Mouse (Mus musculus): ENCODE measurements around the gene Nt5dc3. TPM values are rescaled to one million over a fixed set of nuclear protein-coding genes. Genes with fewer than 3 reads are reported as not detected.

Gene Nt5dc3
- 7.3 and 7.7 TPM in 2 replicates for polyA plus RNA-seq (2015; fragmentation: Nextera tagmentation; extraction: Ambion mirVana)

GRCm38 (mm10) chr10:86778398-86779116 lies at the start of gene Nt5dc3:
TSS of gene Nt5dc3 (plus strand) at chr10:86779005.
- peak; percentile 96 for ATAC-seq (ENCODE audit: low read depth)
- WGBS: under 1% methylated on average over 42 of the region's 44 CpGs
- H3K27me3 ChIP-seq: peaks cover 14% of the 10 kb centered on the region

GRCm38 (mm10) chr10:86730823-86731499 lies 47.8 kb upstream of the Nt5dc3 start:
- 8% methylated on average over 22 of the region's 22 CpGs for WGBS
- peaks cover 14% of the 10 kb centered on the region for H3K4me1 ChIP-seq (replicated peaks)
- peak overlapping the region; percentile 61 for H3K4me2 ChIP-seq
- no peaks in the 10 kb centered on the region for H3K9me3 ChIP-seq
- ATAC-seq (ENCODE audit: low read depth): no peak
- H3K36me3 ChIP-seq: no peaks in the 10 kb centered on the region
- no peak overlapping the region for H3K27ac ChIP-seq (replicated peaks)
- H3K4me3 ChIP-seq: peak overlapping the region; percentile 44
- peaks cover 6% of the 10 kb centered on the region; the same call in 1 of the 2 replicates for H3K27me3 ChIP-seq
- peak overlapping the region; percentile 64 for H3K9ac ChIP-seq

More at GRCm38 (mm10) chr10:86778398-86779116, at the start of gene Nt5dc3:
- peak within 1 kb of the TSS; percentile 57; the same call in 1 of the 2 replicates for H3K27ac ChIP-seq (replicated peaks)
- no peaks in the 10 kb centered on the region for H3K9me3 ChIP-seq
- H3K4me2 ChIP-seq: peak within 1 kb of the TSS; percentile 90
- no peaks in the 10 kb centered on the region for H3K36me3 ChIP-seq
- H3K9ac ChIP-seq: peak within 1 kb of the TSS; percentile 76
- peak within 1 kb of the TSS; percentile 69 for H3K4me3 ChIP-seq
- peaks cover 42% of the 10 kb centered on the region for H3K4me1 ChIP-seq (replicated peaks)

- ATAC-seq (ENCODE audit: low read depth): no peak
- Histone ChIP-seq H3K4me2 (no peak overlapping the region), H3K4me3 (no peak overlapping the region), H3K27me3 (peaks cover 6% of the 10 kb centered on the region; the same call in 1 of the 2 replicates), H3K27ac (replicated peaks) (no peak overlapping the region), H3K4me1 (replicated peaks) (peaks cover 14% of the 10 kb centered on the region), H3K9me3 (no peaks in the 10 kb centered on the region), H3K36me3 (no peaks in the 10 kb centered on the region), H3K9ac (no peak overlapping the region)
- 70% methylated on average over 2 of the region's 2 CpGs for WGBS
Measured at GRCm38 (mm10) chr10:86731500-86731863, 47.3 kb upstream of the Nt5dc3 start.

- no peak for ATAC-seq (ENCODE audit: low read depth)
- no peak overlapping the region for H3K4me3 ChIP-seq
- no peak overlapping the region for H3K27ac ChIP-seq (replicated peaks)
- H3K36me3 ChIP-seq: no peaks in the 10 kb centered on the region
- WGBS: 87% methylated on average over 4 of the region's 4 CpGs
- no peaks in the 10 kb centered on the region for H3K9me3 ChIP-seq
- H3K9ac ChIP-seq: no peak overlapping the region
- peaks cover 2% of the 10 kb centered on the region; the same call in 1 of the 2 replicates for H3K27me3 ChIP-seq
- H3K4me2 ChIP-seq: no peak overlapping the region
- no peaks in the 10 kb centered on the region for H3K4me1 ChIP-seq (replicated peaks)
Measured at GRCm38 (mm10) chr10:86735036-86735435, 43.8 kb upstream of the Nt5dc3 start.

GRCm38 (mm10) chr10:86742918-86743317 lies 35.9 kb upstream of the Nt5dc3 start:
- Histone ChIP-seq H3K27me3 (no peaks in the 10 kb centered on the region), H3K4me2 (no peak overlapping the region), H3K9me3 (no peaks in the 10 kb centered on the region), H3K36me3 (no peaks in the 10 kb centered on the region), H3K27ac (replicated peaks) (no peak overlapping the region), H3K9ac (no peak overlapping the region), H3K4me3 (no peak overlapping the region), H3K4me1 (replicated peaks) (no peaks in the 10 kb centered on the region)
- WGBS: 97% methylated on average over 2 of the region's 2 CpGs
- ATAC-seq (ENCODE audit: low read depth): no peak

- Histone ChIP-seq H3K4me3 (no peak overlapping the region), H3K9me3 (no peaks in the 10 kb centered on the region), H3K36me3 (no peaks in the 10 kb centered on the region), H3K4me2 (no peak overlapping the region), H3K9ac (no peak overlapping the region), H3K27ac (replicated peaks) (no peak overlapping the region), H3K27me3 (no peaks in the 10 kb centered on the region), H3K4me1 (replicated peaks) (no peaks in the 10 kb centered on the region)
- WGBS: 90% methylated on average over 7 of the region's 7 CpGs
- no peak for ATAC-seq (ENCODE audit: low read depth)
Measured at GRCm38 (mm10) chr10:86744306-86744705, 34.5 kb upstream of the Nt5dc3 start.

- Histone ChIP-seq H3K27ac (replicated peaks) (no peak overlapping the region), H3K4me3 (no peak overlapping the region), H3K27me3 (no peaks in the 10 kb centered on the region), H3K9ac (no peak overlapping the region), H3K4me1 (replicated peaks) (no peaks in the 10 kb centered on the region), H3K36me3 (no peaks in the 10 kb centered on the region), H3K9me3 (no peaks in the 10 kb centered on the region), H3K4me2 (no peak overlapping the region)
- WGBS: 85% methylated on average over 6 of the region's 6 CpGs
- ATAC-seq (ENCODE audit: low read depth): no peak
Measured at GRCm38 (mm10) chr10:86755816-86756502, 22.8 kb upstream of the Nt5dc3 start.

- 93% methylated on average over 1 of the region's 1 CpGs for WGBS
- ATAC-seq (ENCODE audit: low read depth): no peak
- H3K4me1 ChIP-seq (replicated peaks): peaks cover 9% of the 10 kb centered on the region; the same call in 1 of the 2 replicates
- no peak overlapping the region for H3K4me3 ChIP-seq
- H3K9me3 ChIP-seq: no peaks in the 10 kb centered on the region
- no peaks in the 10 kb centered on the region for H3K36me3 ChIP-seq
- no peak overlapping the region for H3K9ac ChIP-seq
- H3K27ac ChIP-seq (replicated peaks): no peak overlapping the region
- H3K27me3 ChIP-seq: no peaks in the 10 kb centered on the region
- no peak overlapping the region for H3K4me2 ChIP-seq
Measured at GRCm38 (mm10) chr10:86757724-86758123, 21.1 kb upstream of the Nt5dc3 start.

- H3K4me2 ChIP-seq: no peak overlapping the region
- no peak for ATAC-seq (ENCODE audit: low read depth)
- H3K36me3 ChIP-seq: no peaks in the 10 kb centered on the region
- H3K9me3 ChIP-seq: no peaks in the 10 kb centered on the region
- no peaks in the 10 kb centered on the region for H3K27me3 ChIP-seq
- no peak overlapping the region for H3K4me3 ChIP-seq
- H3K4me1 ChIP-seq (replicated peaks): peaks cover 9% of the 10 kb centered on the region; the same call in 1 of the 2 replicates
- H3K9ac ChIP-seq: no peak overlapping the region
- no peak overlapping the region for H3K27ac ChIP-seq (replicated peaks)
- WGBS: 87% methylated on average over 6 of the region's 6 CpGs
Measured at GRCm38 (mm10) chr10:86758211-86758610, 20.6 kb upstream of the Nt5dc3 start.

GRCm38 (mm10) chr10:86761236-86761635 lies 17.6 kb upstream of the Nt5dc3 start:
- Histone ChIP-seq H3K36me3 (no peaks in the 10 kb centered on the region), H3K4me3 (no peak overlapping the region), H3K9me3 (no peaks in the 10 kb centered on the region), H3K27me3 (no peaks in the 10 kb centered on the region), H3K4me2 (no peak overlapping the region), H3K27ac (replicated peaks) (peak overlapping the region; percentile 59; the same call in 1 of the 2 replicates), H3K4me1 (replicated peaks) (peaks cover 9% of the 10 kb centered on the region; the same call in 1 of the 2 replicates), H3K9ac (no peak overlapping the region)
- 20% methylated on average over 1 of the region's 1 CpGs for WGBS
- ATAC-seq (ENCODE audit: low read depth): peak; percentile 52; the same call in 1 of the 2 replicates

- peaks cover 9% of the 10 kb centered on the region; the same call in 1 of the 2 replicates for H3K4me1 ChIP-seq (replicated peaks)
- no peaks in the 10 kb centered on the region for H3K36me3 ChIP-seq
- ATAC-seq (ENCODE audit: low read depth): peak; percentile 76
- H3K9me3 ChIP-seq: no peaks in the 10 kb centered on the region
- no peaks in the 10 kb centered on the region for H3K27me3 ChIP-seq
- peak overlapping the region; percentile 59; the same call in 1 of the 2 replicates for H3K27ac ChIP-seq (replicated peaks)
- H3K9ac ChIP-seq: 0 out of 2 replicates have a peak overlapping the region, but pooled peaks have one; percentile 22
- H3K4me2 ChIP-seq: no peak overlapping the region
- no peak overlapping the region for H3K4me3 ChIP-seq
- WGBS: 25% methylated on average over 7 of the region's 7 CpGs
Measured at GRCm38 (mm10) chr10:86761722-86762383, 17.0 kb upstream of the Nt5dc3 start.
